Mouse (Mus musculus) erythroblast, embryonic 14.5 days (primary cell): Measurements from ENCODE around the gene Ms4a2. TPM values are rescaled to one million over a fixed set of nuclear protein-coding genes. Genes with fewer than 3 reads are reported as not detected.

Experiments used
- H3K27me3 ChIP-seq: 2 replicates; pipeline ENCODE4 v1.6.1; 2012; ENCODE audit warnings: inconsistent platforms; ENCODE audit not compliant: control insufficient read depth
- H3K36me3 ChIP-seq: 2 replicates; pipeline ENCODE4 v1.6.1; 2012; ENCODE audit warnings: mild to moderate bottlenecking, inconsistent platforms; ENCODE audit not compliant: control insufficient read depth
- H3K4me1 ChIP-seq: 2 replicates; pipeline ENCODE4 v1.6.1; 2012; ENCODE audit warnings: inconsistent platforms; ENCODE audit not compliant: control insufficient read depth
- H3K4me3 ChIP-seq: replicated peaks from 2 replicates; pipeline ENCODE3; 2012; ENCODE audit warnings: moderate library complexity, mild to moderate bottlenecking, inconsistent platforms
- H3K9me3 ChIP-seq: 2 replicates; pipeline ENCODE4 v1.6.1; 2012; ENCODE audit warnings: low read length, inconsistent platforms, mixed read lengths; ENCODE audit not compliant: control insufficient read depth
- GATA1 ChIP-seq: IDR thresholded peaks from 2 replicates; pipeline ENCODE4 v1.6.1; 2012; ENCODE audit warnings: low read length, inconsistent platforms, mixed read lengths
- TAL1 ChIP-seq: IDR thresholded peaks from 3 replicates; pipeline ENCODE4 v1.6.1; 2012; ENCODE audit warnings: low read length, inconsistent platforms, mixed read lengths
- polyA plus RNA-seq: library from polyadenylated mRNA; stranded (reverse); fragments of >175 nt; gene quantifications from 2 replicates; pipeline ENCODE4 v1.2.3, GENCODE M21; 2012

Ms4a2 gene
- polyA plus RNA-seq = 0.01 and 0.05 TPM in 2 replicates

- no peaks in the 10 kb centered on the region for H3K36me3 ChIP-seq
- no peak within 1 kb of the TSS for H3K4me3 ChIP-seq
- H3K27me3 ChIP-seq = no peaks in the 10 kb centered on the region
- TF ChIP-seq TAL1 (no peak), GATA1 (no peak)
- no peaks in the 10 kb centered on the region for H3K9me3 ChIP-seq
- peaks cover 17% of the 10 kb centered on the region for H3K4me1 ChIP-seq
These were observed at the start of gene Ms4a2 for GRCm38 (mm10) chr19:11623551-11623950. Ms4a2 (minus strand) TSS chr19:11623719.

DNA sequence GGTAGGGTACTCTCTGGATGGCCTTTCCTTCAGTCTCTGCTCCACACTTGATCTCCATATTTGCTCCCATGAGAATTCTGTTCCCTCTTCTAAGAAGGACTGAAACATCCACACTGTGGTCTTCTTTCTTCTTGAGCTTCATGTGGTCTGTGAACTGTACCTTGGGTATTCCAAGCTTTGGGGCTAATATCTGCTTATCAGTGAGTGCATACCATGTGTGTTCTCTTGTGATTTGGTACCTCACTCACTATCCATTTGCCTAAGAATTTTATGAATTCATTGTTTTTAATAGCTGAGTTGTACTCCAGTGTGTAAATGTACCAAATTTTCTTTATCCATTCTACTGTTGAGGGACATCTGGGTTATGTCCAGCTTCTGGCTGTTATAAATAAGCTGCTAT, 38.0 kb upstream of the Ms4a2 start:
- Histone ChIP-seq H3K9me3 (no peaks in the 10 kb centered on the region), H3K36me3 (no peaks in the 10 kb centered on the region), H3K4me1 (peaks cover 16% of the 10 kb centered on the region), H3K27me3 (no peaks in the 10 kb centered on the region), H3K4me3 (no peak overlapping the region)
- TF ChIP-seq GATA1 (no peak), TAL1 (no peak)

DNA sequence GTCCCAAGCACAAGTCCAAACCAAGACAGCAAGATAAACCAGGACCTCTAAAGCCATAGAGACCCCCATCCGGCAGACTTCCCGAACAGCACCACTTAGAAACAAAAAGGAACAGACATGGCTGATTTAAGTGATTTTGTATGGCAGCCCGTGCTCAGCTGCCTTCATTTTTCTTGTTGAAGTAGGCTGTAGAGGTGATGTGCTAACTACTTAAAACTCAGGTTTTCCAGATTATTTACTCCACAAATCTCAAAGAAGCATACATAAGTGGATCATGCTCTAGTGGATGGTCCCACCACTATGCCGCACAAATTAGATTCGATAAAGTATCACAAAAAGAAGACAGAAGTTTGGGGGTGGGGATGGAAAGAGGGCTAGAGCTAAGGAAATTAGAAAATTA, 36.9 kb upstream of the Ms4a2 start, which contains the start of gene Oosp2:
TSS of gene Oosp2 (minus strand) at position 101 of the 400 bp plus-strand sequence.
- TF ChIP-seq TAL1 (no peak), GATA1 (no peak)
- Histone ChIP-seq H3K9me3 (no peaks in the 10 kb centered on the region), H3K36me3 (no peaks in the 10 kb centered on the region), H3K4me3 (no peak within 1 kb of the TSS), H3K27me3 (no peaks in the 10 kb centered on the region), H3K4me1 (peaks cover 16% of the 10 kb centered on the region)

GRCm38 (mm10) chr19:11659142-11659541, 35.6 kb upstream of the Ms4a2 start:
- Histone ChIP-seq H3K4me3 (no peak overlapping the region), H3K4me1 (peaks cover 16% of the 10 kb centered on the region), H3K27me3 (no peaks in the 10 kb centered on the region), H3K9me3 (no peaks in the 10 kb centered on the region), H3K36me3 (no peaks in the 10 kb centered on the region)
- TF ChIP-seq GATA1 (no peak), TAL1 (no peak)

- H3K27me3 ChIP-seq = no peaks in the 10 kb centered on the region
- H3K9me3 ChIP-seq = no peaks in the 10 kb centered on the region
- no peak for TF ChIP-seq GATA1
- no peak for TF ChIP-seq TAL1
- H3K4me1 ChIP-seq = no peaks in the 10 kb centered on the region
- no peaks in the 10 kb centered on the region for H3K36me3 ChIP-seq
- no peak overlapping the region for H3K4me3 ChIP-seq
These were observed 26.0 kb upstream of the Ms4a2 start for GRCm38 (mm10) chr19:11649564-11649963.

- H3K9me3 ChIP-seq = no peaks in the 10 kb centered on the region
- H3K36me3 ChIP-seq = no peaks in the 10 kb centered on the region
- TF ChIP-seq TAL1 = no peak
- no peak for TF ChIP-seq GATA1
- no peak overlapping the region for H3K4me3 ChIP-seq
- no peaks in the 10 kb centered on the region for H3K27me3 ChIP-seq
- no peaks in the 10 kb centered on the region for H3K4me1 ChIP-seq
These were observed 22.6 kb upstream of the Ms4a2 start for GRCm38 (mm10) chr19:11646166-11646565.

GRCm38 (mm10) chr19:11640732-11641131, 17.2 kb upstream of the Ms4a2 start, which contains the start of gene Ms4a3:
Ms4a3 (minus strand) TSS chr19:11640851.
- TF ChIP-seq TAL1 = no peak
- no peak for TF ChIP-seq GATA1
- Histone ChIP-seq H3K4me3 (no peak within 1 kb of the TSS), H3K36me3 (no peaks in the 10 kb centered on the region), H3K9me3 (no peaks in the 10 kb centered on the region), H3K4me1 (no peaks in the 10 kb centered on the region), H3K27me3 (no peaks in the 10 kb centered on the region)

DNA sequence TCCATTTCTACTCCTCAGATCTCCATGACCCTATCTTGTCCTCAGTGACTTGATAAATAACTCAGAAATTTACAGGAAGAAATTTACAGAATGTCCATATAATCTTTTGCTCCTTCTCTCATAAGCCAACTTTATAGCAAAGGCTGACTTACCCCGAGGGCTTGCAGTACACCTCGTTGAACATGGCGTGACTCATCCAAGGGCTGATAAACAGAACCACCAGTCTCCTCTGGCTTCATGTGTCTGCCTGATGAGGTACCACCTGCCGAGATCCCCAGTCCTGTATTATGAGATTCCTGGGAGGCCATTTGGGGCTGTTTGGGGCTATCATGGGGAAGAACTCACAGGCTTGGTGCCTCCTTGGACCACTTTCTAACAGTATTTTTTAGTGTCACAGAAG, 15.5 kb upstream of the Ms4a2 start:
- Histone ChIP-seq H3K4me3 (no peak overlapping the region), H3K27me3 (no peaks in the 10 kb centered on the region), H3K36me3 (no peaks in the 10 kb centered on the region), H3K9me3 (no peaks in the 10 kb centered on the region), H3K4me1 (no peaks in the 10 kb centered on the region)
- TF ChIP-seq TAL1 (no peak), GATA1 (no peak)

DNA sequence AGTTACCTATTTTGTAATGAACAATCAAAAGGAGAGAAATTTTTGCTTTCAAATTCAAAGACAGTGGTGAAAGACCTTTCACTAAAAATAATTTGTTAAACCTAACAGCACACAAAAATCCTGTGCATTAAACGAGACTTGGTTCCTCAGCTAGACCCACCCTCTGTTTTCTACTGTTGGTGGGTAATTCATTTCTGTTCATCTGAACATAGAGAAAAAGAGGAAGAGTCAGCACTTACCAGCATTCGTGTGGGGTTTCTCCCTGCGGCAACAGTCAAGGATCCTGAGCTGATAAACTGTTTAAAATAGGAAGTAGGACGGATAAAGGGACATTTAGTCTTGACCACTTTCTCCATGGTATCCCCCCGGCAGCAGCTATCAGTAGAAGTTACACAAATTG, 12.1 kb upstream of the Ms4a2 start:
- Histone ChIP-seq H3K36me3 (no peaks in the 10 kb centered on the region), H3K4me3 (no peak overlapping the region), H3K27me3 (no peaks in the 10 kb centered on the region), H3K9me3 (no peaks in the 10 kb centered on the region), H3K4me1 (no peaks in the 10 kb centered on the region)
- no peak for TF ChIP-seq GATA1
- no peak for TF ChIP-seq TAL1

GRCm38 (mm10) chr19:11634330-11634729, 10.8 kb upstream of the Ms4a2 start:
- TF ChIP-seq GATA1 = no peak
- TF ChIP-seq TAL1 = no peak
- H3K36me3 ChIP-seq = no peaks in the 10 kb centered on the region
- no peaks in the 10 kb centered on the region for H3K4me1 ChIP-seq
- H3K27me3 ChIP-seq = no peaks in the 10 kb centered on the region
- H3K4me3 ChIP-seq = no peak overlapping the region
- H3K9me3 ChIP-seq = no peaks in the 10 kb centered on the region

DNA sequence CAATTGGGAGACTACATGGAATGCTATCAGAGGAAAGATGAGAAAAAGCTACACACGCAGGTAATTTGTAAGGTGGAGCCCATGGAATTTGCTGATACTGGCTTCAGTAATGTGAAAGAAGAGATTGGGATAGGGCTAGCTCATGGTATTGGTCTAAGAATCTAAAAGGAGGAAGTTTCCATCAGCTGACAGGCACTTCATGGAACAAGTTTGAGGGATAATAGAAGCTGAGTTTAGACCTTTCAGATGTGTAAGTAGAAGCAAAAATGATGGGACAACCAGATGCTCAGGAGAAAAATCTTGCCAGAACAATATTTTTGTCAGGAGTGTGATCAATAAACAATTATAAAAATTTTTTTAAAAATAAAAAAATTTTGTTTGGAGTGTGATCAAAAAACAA, 10.2 kb upstream of the Ms4a2 start:
- Histone ChIP-seq H3K36me3 (no peaks in the 10 kb centered on the region), H3K27me3 (no peaks in the 10 kb centered on the region), H3K9me3 (no peaks in the 10 kb centered on the region), H3K4me1 (no peaks in the 10 kb centered on the region), H3K4me3 (no peak overlapping the region)
- TF ChIP-seq GATA1 (no peak), TAL1 (no peak)
